Mouse (Mus musculus) MEL (cell line): ENCODE results near the gene Agxt. TPM values are rescaled to one million over a fixed set of nuclear protein-coding genes. Genes with fewer than 3 reads are reported as not detected.

Source experiments
- DNase-seq: peaks from one replicate; pipeline ENCODE4 v3.0.0; 2011; ENCODE audit warnings: low read depth, low spot score
- H3K27ac ChIP-seq: 2 replicates; pipeline ENCODE4 v1.5.1; 2012; ENCODE audit warnings: low read depth, mild to moderate bottlenecking, control low read depth, low read length, moderate library complexity; ENCODE audit not compliant: control insufficient read depth
- H3K27me3 ChIP-seq, 2 experiments: fragments of 150-350 bp in 1 of 2; sonication (generic) in 1 of 2; 2 replicates each; pipeline ENCODE4 v1.6.1; 2012; ENCODE audit warnings: low read length in 2 of 2, mild to moderate bottlenecking in 2 of 2, improper control_type of control experiment in 1 of 2, moderate library complexity in 1 of 2; ENCODE audit not compliant: insufficient read depth in 2 of 2, control insufficient read depth in 1 of 2
- H3K36me3 ChIP-seq, 2 experiments: 2 replicates each; pipeline ENCODE4 v1.6.1; 2012 to 2014; ENCODE audit warnings: low read length in 2 of 2, improper control_type of control experiment in 1 of 2, inconsistent platforms in 1 of 2, mild to moderate bottlenecking in 1 of 2; ENCODE audit not compliant: insufficient read depth in 2 of 2, control insufficient read depth in 1 of 2
- H3K4me1 ChIP-seq, 2 experiments: fragments of 150-350 bp in 1 of 2; sonication (generic) in 1 of 2; 2 replicates each; pipeline ENCODE4 v1.6.1; 2012; ENCODE audit warnings: low read length in 2 of 2, improper control_type of control experiment in 1 of 2, mild to moderate bottlenecking in 1 of 2; ENCODE audit not compliant: insufficient read depth in 2 of 2, control insufficient read depth in 1 of 2
- H3K4me3 ChIP-seq, 2 experiments: fragments of 150-350 bp in 1 of 2; sonication (generic) in 1 of 2; 2 replicates each; pipeline ENCODE4 v1.5.1; 2012; ENCODE audit warnings: low read depth in 2 of 2, low read length in 2 of 2, mild to moderate bottlenecking in 2 of 2, moderate library complexity in 2 of 2, control low read depth in 1 of 2, improper control_type of control experiment in 1 of 2; ENCODE audit not compliant: control insufficient read depth in 1 of 2, insufficient read depth in 1 of 2
- H3K79me2 ChIP-seq: 2 replicates; pipeline ENCODE4 v1.6.1; 2012; ENCODE audit warnings: mild to moderate bottlenecking, low read length, moderate library complexity; ENCODE audit not compliant: control insufficient read depth, poor library complexity, insufficient read depth
- H3K9ac ChIP-seq: 2 replicates; pipeline ENCODE4 v1.6.1; 2012; ENCODE audit warnings: low read depth, mild to moderate bottlenecking, control low read depth, low read length, moderate library complexity; ENCODE audit not compliant: control insufficient read depth, poor library complexity, severe bottlenecking
- H3K9me3 ChIP-seq: fragments of 150-350 bp; sonication (generic); replicated peaks from 2 replicates; pipeline ENCODE4 v1.6.1; 2012; ENCODE audit warnings: mild to moderate bottlenecking, low read length, improper control_type of control experiment, moderate library complexity; ENCODE audit not compliant: insufficient read depth
- BHLHE40 ChIP-seq: IDR thresholded peaks from 2 replicates; pipeline ENCODE4 v1.6.1; 2012; ENCODE audit warnings: low read depth, mild to moderate bottlenecking, inconsistent platforms, low read length, improper control_type of control experiment, borderline replicate concordance
- CHD1 ChIP-seq: IDR thresholded peaks from 2 replicates; pipeline ENCODE4 v1.6.1; 2012; ENCODE audit warnings: low read depth, mild to moderate bottlenecking, inconsistent platforms, low read length, improper control_type of control experiment
- CHD2 ChIP-seq: IDR thresholded peaks from 2 replicates; pipeline ENCODE4 v1.6.1; 2011; ENCODE audit warnings: low read length, improper control_type of control experiment
- CTCF ChIP-seq, 3 experiments: IDR thresholded peaks in 2 of 3; conservative IDR thresholded peaks in 1 of 3; 2 replicates each; pipeline ENCODE4 v1.5.1; 2011 to 2012; ENCODE audit warnings: low read length in 3 of 3, low read depth in 2 of 3, mild to moderate bottlenecking in 2 of 3, improper control_type of control experiment in 1 of 3, inconsistent platforms in 1 of 3, mixed read lengths in 1 of 3, moderate library complexity in 1 of 3; ENCODE audit not compliant: control insufficient read depth in 1 of 3, insufficient read depth in 1 of 3, poor library complexity in 1 of 3, severe bottlenecking in 1 of 3
- ELF1 ChIP-seq: IDR thresholded peaks from 2 replicates; pipeline ENCODE4 v1.6.1; 2014; ENCODE audit warnings: low read depth, mild to moderate bottlenecking, inconsistent platforms, low read length, improper control_type of control experiment, moderate library complexity
- GABPA ChIP-seq: IDR thresholded peaks from 2 replicates; pipeline ENCODE4 v1.6.1; 2012; ENCODE audit warnings: low read depth, mild to moderate bottlenecking, inconsistent platforms, low read length, improper control_type of control experiment, moderate library complexity
- GATA1 ChIP-seq: IDR thresholded peaks from 2 replicates; pipeline ENCODE4 v1.6.1; 2011; ENCODE audit warnings: low read depth, low read length, improper control_type of control experiment
- HCFC1 ChIP-seq: IDR thresholded peaks from 2 replicates; pipeline ENCODE4 v1.6.1; 2012; ENCODE audit warnings: low read depth, mild to moderate bottlenecking, inconsistent platforms, low read length, improper control_type of control experiment, moderate library complexity
- MAZ ChIP-seq: IDR thresholded peaks from 2 replicates; pipeline ENCODE4 v1.6.1; 2012; ENCODE audit warnings: low read depth, mild to moderate bottlenecking, inconsistent platforms, low read length, improper control_type of control experiment
- MEF2A ChIP-seq: IDR thresholded peaks from 2 replicates; pipeline ENCODE4 v1.6.1; 2014; ENCODE audit warnings: low read depth, mild to moderate bottlenecking, inconsistent platforms, low read length, improper control_type of control experiment; ENCODE audit not compliant: poor library complexity, insufficient replicate concordance, severe bottlenecking; ENCODE audit errors: extremely low read depth
- MYB ChIP-seq: IDR thresholded peaks from 2 replicates; pipeline ENCODE4 v1.6.1; 2011; ENCODE audit warnings: mild to moderate bottlenecking, low read depth, low read length, improper control_type of control experiment
- MYC ChIP-seq: IDR thresholded peaks from 2 replicates; pipeline ENCODE4 v1.6.1; 2011; ENCODE audit warnings: low read depth, mild to moderate bottlenecking, low read length, improper control_type of control experiment, moderate library complexity
- NELFE ChIP-seq: IDR thresholded peaks from 2 replicates; pipeline ENCODE4 v1.6.1; 2011; ENCODE audit warnings: low read depth, low read length, improper control_type of control experiment
- NRF1 ChIP-seq: IDR thresholded peaks from 2 replicates; pipeline ENCODE4 v1.6.1; 2014; ENCODE audit warnings: low read depth, mild to moderate bottlenecking, inconsistent platforms, low read length, improper control_type of control experiment, moderate library complexity; ENCODE audit not compliant: poor library complexity, insufficient read depth, severe bottlenecking
- POLR2AphosphoS2 ChIP-seq: IDR thresholded peaks from 2 replicates; pipeline ENCODE4 v1.6.1; 2011; ENCODE audit warnings: low read length, improper control_type of control experiment
- POLR2AphosphoS5 ChIP-seq: IDR thresholded peaks from 2 replicates; pipeline ENCODE4 v1.6.1; 2012; ENCODE audit warnings: low read depth, borderline replicate concordance, mild to moderate bottlenecking, inconsistent platforms, low read length, moderate library complexity, mixed read lengths
- SIN3A ChIP-seq: IDR thresholded peaks from 2 replicates; pipeline ENCODE4 v1.6.1; 2012; ENCODE audit warnings: low read length, improper control_type of control experiment, inconsistent platforms
- TAL1 ChIP-seq: IDR thresholded peaks from 2 replicates; pipeline ENCODE4 v1.6.1; 2012; ENCODE audit warnings: mild to moderate bottlenecking, inconsistent platforms, low read length, moderate library complexity, mixed read lengths
- TBP ChIP-seq: IDR thresholded peaks from 2 replicates; pipeline ENCODE4 v1.8.0; 2011; ENCODE audit warnings: low read depth, low read length, improper control_type of control experiment
- TCF12 ChIP-seq: IDR thresholded peaks from 2 replicates; pipeline ENCODE4 v1.6.1; 2014; ENCODE audit warnings: low read depth, mild to moderate bottlenecking, inconsistent platforms, low read length, improper control_type of control experiment, moderate library complexity
- USF2 ChIP-seq, 2 experiments: IDR thresholded peaks; 2 replicates each; pipeline ENCODE4 v1.6.1; 2011 to 2012; ENCODE audit warnings: improper control_type of control experiment in 2 of 2, low read length in 2 of 2, borderline replicate concordance in 1 of 2, inconsistent platforms in 1 of 2, low read depth in 1 of 2, mild to moderate bottlenecking in 1 of 2; ENCODE audit not compliant: insufficient read depth in 1 of 2
- ZKSCAN1 ChIP-seq: IDR thresholded peaks from 2 replicates; pipeline ENCODE4 v1.6.1; 2012; ENCODE audit warnings: low read depth, mild to moderate bottlenecking, inconsistent platforms, low read length, improper control_type of control experiment, moderate library complexity
- ZMIZ1 ChIP-seq: IDR thresholded peaks from 2 replicates; pipeline ENCODE4 v1.6.1; 2012; ENCODE audit warnings: low read depth, mild to moderate bottlenecking, inconsistent platforms, low read length, improper control_type of control experiment, moderate library complexity
- polyA plus RNA-seq, 2 experiments: library from polyadenylated mRNA; stranded (reverse) in 1 of 2; unstranded in 1 of 2; fragments of >175 nt in 1 of 2; fragments of >200 nt in 1 of 2; gene quantifications; 2 replicates each; pipeline versions ENCODE4 v1.2.1 to v1.2.4; 2012; ENCODE audit warnings: low replicate concordance in 2 of 2, low read depth in 1 of 2; ENCODE audit not compliant: insufficient read length in 2 of 2, insufficient read depth in 1 of 2, missing spikeins in 1 of 2
- total RNA-seq: library from RNA; depleted of rRNA; stranded (reverse); fragments of 300-350 nt; gene quantifications from 2 replicates; pipeline ENCODE4 v1.2.3, GENCODE M21; 2012

Agxt gene
- total and polyA plus RNA-seq, 3 experiments, result not detected

DNA sequence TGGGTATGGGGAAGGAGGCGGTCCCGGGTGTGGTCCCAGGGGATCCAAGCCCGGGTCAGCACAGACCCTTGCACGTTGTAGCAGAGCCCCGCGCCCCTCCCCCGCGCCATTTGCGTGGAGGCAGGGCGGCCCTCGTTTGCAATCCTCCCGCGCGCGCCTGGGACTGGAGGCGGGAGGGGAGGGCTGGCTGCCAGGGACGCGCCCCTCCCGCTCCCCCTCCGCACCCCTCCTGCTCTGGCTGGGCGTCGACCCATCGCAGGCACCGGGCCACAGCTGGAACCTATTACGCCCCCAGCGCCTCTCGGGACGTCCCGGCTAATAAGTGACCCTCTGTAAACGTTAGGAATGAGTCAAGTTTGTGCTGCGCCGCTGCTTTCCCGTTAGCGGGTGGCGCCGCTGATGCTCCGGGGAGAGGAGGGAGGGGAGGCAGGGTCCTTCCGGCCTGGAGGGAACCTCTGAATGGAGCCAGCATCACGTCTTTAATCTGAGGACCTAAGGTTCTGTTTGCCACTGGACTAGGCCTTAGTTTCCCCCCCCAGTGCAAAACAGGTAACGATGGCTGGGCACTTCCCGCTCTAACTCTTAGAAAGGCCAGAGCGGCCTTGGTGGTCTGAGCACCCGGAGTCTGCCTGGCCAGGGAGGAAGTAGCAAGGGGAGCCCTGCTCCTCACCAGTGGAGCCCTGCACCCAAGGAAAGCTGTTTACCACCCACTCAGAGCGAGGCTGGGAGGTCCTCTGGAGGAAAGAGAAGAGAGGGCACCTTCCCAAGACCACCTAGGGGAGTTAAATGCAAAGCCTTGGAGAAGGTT lies 41.7 kb downstream of the Agxt start:
- no peaks in the 10 kb centered on the region for H3K9me3 ChIP-seq
- H3K4me3 ChIP-seq, result no peak overlapping the region
- no peak overlapping the region for H3K9ac ChIP-seq
- TF ChIP-seq GATA1 (no peak), BHLHE40 (no peak), NELFE (no peak), CHD2 (no peak), POLR2AphosphoS5 (no peak), ZKSCAN1 (no peak), GABPA (no peak), CHD1 (no peak), ZMIZ1 (no peak), TBP (no peak), HCFC1 (no peak)
- H3K27me3 ChIP-seq, result no peaks in the 10 kb centered on the region
- no peak for DNase-seq
- no peaks in the 10 kb centered on the region for H3K79me2 ChIP-seq
- no peak overlapping the region for H3K27ac ChIP-seq
- no peaks in the 10 kb centered on the region for H3K4me1 ChIP-seq
- no peaks in the 10 kb centered on the region for H3K36me3 ChIP-seq

DNA sequence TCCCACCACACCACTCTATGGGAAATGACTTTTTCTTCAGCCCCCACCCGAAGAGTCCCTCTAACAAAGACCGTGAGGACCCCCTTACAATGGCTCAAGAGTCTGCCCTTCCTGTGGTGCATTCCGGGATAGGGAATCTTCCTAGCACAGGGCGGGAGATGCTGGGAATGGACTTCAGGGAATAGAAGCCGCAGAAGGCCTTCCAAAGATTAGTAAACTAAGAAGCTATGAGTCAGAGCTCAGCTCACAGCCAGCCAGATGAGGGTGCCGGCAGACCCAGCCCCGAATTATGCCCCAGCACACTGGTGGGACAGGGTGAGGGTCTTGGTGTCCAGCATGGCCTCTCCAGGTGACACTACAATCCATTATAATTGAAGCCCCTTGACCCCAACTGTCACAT lies 47.2 kb downstream of the Agxt start:
- Histone ChIP-seq H3K4me1 (no peaks in the 10 kb centered on the region), H3K36me3 (no peaks in the 10 kb centered on the region), H3K9me3 (no peaks in the 10 kb centered on the region), H3K4me3 (no peak overlapping the region), H3K79me2 (no peaks in the 10 kb centered on the region), H3K27ac (no peak overlapping the region)
- TF ChIP-seq SIN3A, result no peak
- TF ChIP-seq NELFE, result no peak
- no peak for TF ChIP-seq ZKSCAN1
- TF ChIP-seq USF2 (IDR thresholded peaks at IDR 0.05; ENCODE audit: borderline replicate concordance in 1 of 2, insufficient read depth in 1 of 2, low read depth in 1 of 2, low read length in 2 of 2), result no peak
- TF ChIP-seq MEF2A, result no peak
- TF ChIP-seq GATA1, result no peak
- no peak for TF ChIP-seq CTCF (IDR thresholded peaks at IDR 0.05 in 2 of 3, conservative IDR thresholded peaks at IDR 0.05 in 1 of 3; ENCODE audit: control insufficient read depth in 1 of 3, insufficient read depth in 1 of 3, low read depth in 2 of 3, low read length in 3 of 3, poor library complexity in 1 of 3, severe bottlenecking in 1 of 3)
- TF ChIP-seq MYC, result no peak
- no peak for TF ChIP-seq MYB
- no peak for TF ChIP-seq CHD2
- TF ChIP-seq POLR2AphosphoS2, result no peak
- no peak for TF ChIP-seq NRF1
- no peak for TF ChIP-seq MAZ
- no peak for TF ChIP-seq TAL1
- TF ChIP-seq TCF12, result no peak
- no peak for TF ChIP-seq ELF1
- no peak for TF ChIP-seq CHD1
- TF ChIP-seq, all 39 proteins: peak for 0
- DNase-seq, result no peak
- Histone ChIP-seq H3K9ac (no peak overlapping the region), H3K27me3 (no peaks in the 10 kb centered on the region)
